Mouse (Mus musculus) liver, embryonic 14.5 days (tissue): Measurements from ENCODE around the gene Gm20422. TPM values are rescaled to one million over a fixed set of nuclear protein-coding genes. Genes with fewer than 3 reads are reported as not detected.
A peak's percentile ranks its signal among the peaks of the same experiment; 100 is the strongest.

Experiments
- ATAC-seq: fragments of 200-750 bp; cut with Nextera tagmentation; 2 replicates; pipeline ENCODE4 v1.8.0; 2017; ENCODE audit warnings: moderate number of reproducible peaks, mild to moderate bottlenecking, moderate library complexity; ENCODE audit not compliant: insufficient read depth
- DNase-seq, 3 experiments: peaks; one replicate each; pipeline ENCODE4 v3.0.0-alpha.2; 2012 to 2013; ENCODE audit warnings: low read depth in 3 of 3, low spot score in 3 of 3
- H3K27ac ChIP-seq: fragments of 300-500 bp; sonication (generic); 2 replicates; pipeline ENCODE4 v1.5.1; 2014; ENCODE audit warnings: moderate library complexity, mild to moderate bottlenecking, control low read depth, inconsistent platforms
- H3K27me3 ChIP-seq: fragments of 300-500 bp; sonication (generic); 2 replicates; pipeline ENCODE4 v1.6.1; 2014; ENCODE audit warnings: mild to moderate bottlenecking, low read length, moderate library complexity; ENCODE audit not compliant: control insufficient read depth, insufficient read depth
- H3K36me3 ChIP-seq: fragments of 300-500 bp; sonication (generic); replicated peaks from 2 replicates; pipeline ENCODE4 v1.6.1; 2014; ENCODE audit warnings: low read depth; ENCODE audit not compliant: control insufficient read depth, insufficient read depth
- H3K4me1 ChIP-seq, 2 experiments: fragments of 200-500 bp in 1 of 2; fragments of 300-500 bp in 1 of 2; sonication (generic) in 1 of 2; replicated peaks; 2 replicates each; pipeline ENCODE4 v1.6.1; 2012 to 2014; ENCODE audit warnings: antibody characterized with exemption in 1 of 2, inconsistent platforms in 1 of 2, low read length in 1 of 2; ENCODE audit not compliant: control insufficient read depth in 2 of 2, insufficient read depth in 2 of 2
- H3K4me2 ChIP-seq: fragments of 300-500 bp; sonication (generic); 2 replicates; pipeline ENCODE4 v1.6.1; 2014; ENCODE audit warnings: low read depth, mild to moderate bottlenecking, control low read depth, moderate library complexity
- H3K4me3 ChIP-seq, 2 experiments: fragments of 200-500 bp in 1 of 2; fragments of 300-500 bp in 1 of 2; sonication (generic) in 1 of 2; 2 replicates each; pipeline ENCODE4 v1.5.1; 2012 to 2014; ENCODE audit warnings: low read depth in 2 of 2, low read length in 2 of 2, mild to moderate bottlenecking in 2 of 2, control low read depth in 1 of 2, inconsistent platforms in 1 of 2, moderate library complexity in 1 of 2; ENCODE audit not compliant: insufficient read depth in 1 of 2
- H3K9ac ChIP-seq: fragments of 300-500 bp; sonication (generic); replicated peaks from 2 replicates; pipeline ENCODE4 v1.6.1; 2014; ENCODE audit warnings: mild to moderate bottlenecking, control low read depth, moderate library complexity
- H3K9me3 ChIP-seq: fragments of 300-500 bp; sonication (generic); 2 replicates; pipeline ENCODE4 v1.6.1; 2016; ENCODE audit warnings: low read length, mixed read lengths; ENCODE audit not compliant: control insufficient read depth
- CTCF ChIP-seq: IDR thresholded peaks from 2 replicates; pipeline ENCODE4 v1.5.1; 2016; ENCODE audit warnings: antibody characterized with exemption, low read depth, control low read depth
- EP300 ChIP-seq: IDR thresholded peaks from 2 replicates; pipeline ENCODE4 v1.6.1; 2016; ENCODE audit warnings: antibody characterized with exemption, low read depth
- WGBS: fragments of 180-500 bp; shearing (Covaris S2); extraction: QIAGEN DNeasy Blood & Tissue Kit; methylation state at CpG from one replicate; pipeline ENCODE4 v1.1.7; 2014; ENCODE audit not compliant: insufficient replicate concordance; 5-methylcytosine and 5-hydroxymethylcytosine counted together
- polyA plus RNA-seq, 2 experiments: library from polyadenylated mRNA; depleted of rRNA in 1 of 2; stranded (reverse) in 1 of 2; unstranded in 1 of 2; fragments of >200 nt; fragmentation: Nextera tagmentation in 1 of 2; extraction: Ambion mirVana in 1 of 2; gene quantifications; 2 replicates each; pipeline versions ENCODE4 v1.2.1 to v1.2.3; 2012 to 2014

Gm20422 gene
- polyA plus RNA-seq, 2 experiments = 0.32 to 1.0 TPM

DNA sequence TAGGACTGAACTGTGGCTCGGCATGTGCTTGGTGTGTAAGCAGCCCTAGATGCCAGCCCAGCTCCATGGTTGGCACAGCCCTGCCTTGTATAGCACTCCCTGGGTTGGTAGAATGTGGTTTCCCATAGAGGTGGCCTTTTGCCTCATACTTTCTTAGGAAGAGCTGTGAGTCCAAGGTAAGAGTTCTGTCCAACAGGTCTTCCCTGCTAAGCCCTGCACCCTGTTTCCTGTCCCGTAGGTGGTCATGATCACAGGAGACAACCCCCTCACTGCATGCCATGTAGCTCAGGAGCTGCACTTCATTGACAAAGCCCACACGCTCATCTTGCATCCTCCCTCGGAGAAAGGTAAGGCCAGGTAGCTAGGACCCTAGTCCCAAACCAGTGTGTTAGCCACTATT is 27.1 kb upstream of the Gm20422 start:
- no peak for ATAC-seq
- Histone ChIP-seq H3K27me3 (no peaks in the 10 kb centered on the region), H3K4me1 (no peaks in the 10 kb centered on the region), H3K9me3 (no peaks in the 10 kb centered on the region), H3K4me2 (no peak overlapping the region), H3K4me3 (no peak overlapping the region), H3K9ac (no peak overlapping the region), H3K36me3 (peaks cover 81% of the 10 kb centered on the region), H3K27ac (no peak overlapping the region)
- 84% methylated on average over 4 of the region's 4 CpGs for WGBS
- TF ChIP-seq EP300 (no peak), CTCF (no peak)
- DNase-seq = no peak

DNA sequence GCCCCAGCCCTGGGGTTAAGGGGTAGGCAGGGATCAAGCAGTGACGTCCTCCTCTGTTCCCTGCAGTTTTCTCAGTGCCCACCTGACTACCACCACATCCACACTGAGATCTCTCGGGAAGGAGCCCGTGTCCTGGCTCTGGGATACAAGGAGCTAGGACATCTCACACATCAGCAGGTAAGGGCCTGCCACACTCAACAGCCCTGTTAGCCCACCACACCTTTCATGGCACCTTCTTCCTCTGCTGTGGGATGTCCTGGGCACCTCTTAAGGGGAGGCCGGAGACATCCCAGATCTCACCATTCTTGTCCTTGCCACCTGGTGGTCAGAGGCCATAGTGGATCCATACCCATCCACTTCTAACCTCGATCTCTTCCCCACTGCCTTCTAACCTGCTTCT is 25.3 kb upstream of the Gm20422 start:
- ATAC-seq = no peak
- no peak overlapping the region for H3K4me2 ChIP-seq
- H3K4me3 ChIP-seq = no peak overlapping the region
- 88% methylated on average over 5 of the region's 5 CpGs for WGBS
- H3K9ac ChIP-seq = no peak overlapping the region
- no peak for TF ChIP-seq EP300
- TF ChIP-seq CTCF = peak; percentile 14; the same call in 1 of the 2 replicates
- no peaks in the 10 kb centered on the region for H3K4me1 ChIP-seq
- DNase-seq = no peak
- no peaks in the 10 kb centered on the region for H3K9me3 ChIP-seq
- H3K36me3 ChIP-seq = peaks cover 87% of the 10 kb centered on the region
- no peak overlapping the region for H3K27ac ChIP-seq
- no peaks in the 10 kb centered on the region for H3K27me3 ChIP-seq

GRCm38 (mm10) chr8:69799261-69799660 is 24.6 kb upstream of the Gm20422 start:
- no peak for ATAC-seq
- peaks cover 91% of the 10 kb centered on the region for H3K36me3 ChIP-seq
- 80% methylated on average over 8 of the region's 8 CpGs for WGBS

GRCm38 (mm10) chr8:69797661-69798060 is 23.0 kb upstream of the Gm20422 start:
- DNase-seq = no peak
- Histone ChIP-seq H3K27ac (no peak overlapping the region), H3K4me3 (no peak overlapping the region), H3K4me1 (peaks cover 0 to 3% of the 10 kb centered on the region in 2 experiments; a peak in 2 of 4 replicates), H3K27me3 (no peaks in the 10 kb centered on the region), H3K9ac (no peak overlapping the region), H3K4me2 (no peak overlapping the region), H3K36me3 (peaks cover 83% of the 10 kb centered on the region), H3K9me3 (no peaks in the 10 kb centered on the region)
- 81% methylated on average over 10 of the region's 10 CpGs for WGBS
- ATAC-seq = no peak
- TF ChIP-seq EP300 (no peak), CTCF (no peak)

More at GRCm38 (mm10) chr8:69799261-69799660, 24.6 kb upstream of the Gm20422 start:
- H3K4me2 ChIP-seq = no peak overlapping the region
- no peaks in the 10 kb centered on the region for H3K9me3 ChIP-seq
- no peaks in the 10 kb centered on the region for H3K27me3 ChIP-seq
- no peak for DNase-seq
- H3K9ac ChIP-seq = no peak overlapping the region
- H3K4me3 ChIP-seq = no peak overlapping the region
- no peak overlapping the region for H3K27ac ChIP-seq
- no peaks in the 10 kb centered on the region for H3K4me1 ChIP-seq
- no peak for TF ChIP-seq CTCF

GRCm38 (mm10) chr8:69796721-69797345 is 22.1 kb upstream of the Gm20422 start:
- 88% methylated on average over 16 of the region's 16 CpGs for WGBS

More at GRCm38 (mm10) chr8:69796721-69797345, 22.1 kb upstream of the Gm20422 start:
- H3K36me3 ChIP-seq = peaks cover 74% of the 10 kb centered on the region
- peaks cover 8 to 10% of the 10 kb centered on the region in 2 experiments for H3K4me1 ChIP-seq
- no peak overlapping the region for H3K4me3 ChIP-seq
- H3K9ac ChIP-seq = no peak overlapping the region
- TF ChIP-seq EP300 (no peak), CTCF (no peak)
- no peak overlapping the region for H3K4me2 ChIP-seq
- H3K9me3 ChIP-seq = no peaks in the 10 kb centered on the region
- no peak overlapping the region for H3K27ac ChIP-seq
- DNase-seq (no peak), ATAC-seq (no peak)
- no peaks in the 10 kb centered on the region for H3K27me3 ChIP-seq
